Mouse (Mus musculus): ENCODE data around the gene Ppat.

Ppat gene

DNA sequence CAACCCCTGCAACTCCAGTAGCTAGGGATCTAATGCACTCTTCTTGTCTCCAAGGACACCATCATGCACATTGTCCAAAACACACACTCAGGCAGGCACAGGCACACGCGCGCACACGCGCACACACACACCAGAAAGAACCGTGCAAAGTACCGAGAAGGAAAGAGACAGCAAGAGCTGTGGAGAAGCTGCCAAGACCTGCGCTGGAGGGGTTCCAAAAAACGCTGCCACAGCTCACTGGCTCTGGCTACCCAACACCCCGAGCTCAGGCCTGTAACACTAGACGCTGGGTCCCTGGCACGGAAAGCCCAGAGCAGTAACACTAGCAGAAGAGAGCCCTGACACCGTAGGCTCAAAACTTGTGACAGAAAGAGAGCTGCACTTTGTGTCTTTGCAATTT, 27.9 kb downstream of the Ppat start:
- no peak for TF ChIP-seq GATA4 (IDR thresholded peaks at IDR 0.05; ENCODE audit: insufficient replicate concordance, low read length)

DNA sequence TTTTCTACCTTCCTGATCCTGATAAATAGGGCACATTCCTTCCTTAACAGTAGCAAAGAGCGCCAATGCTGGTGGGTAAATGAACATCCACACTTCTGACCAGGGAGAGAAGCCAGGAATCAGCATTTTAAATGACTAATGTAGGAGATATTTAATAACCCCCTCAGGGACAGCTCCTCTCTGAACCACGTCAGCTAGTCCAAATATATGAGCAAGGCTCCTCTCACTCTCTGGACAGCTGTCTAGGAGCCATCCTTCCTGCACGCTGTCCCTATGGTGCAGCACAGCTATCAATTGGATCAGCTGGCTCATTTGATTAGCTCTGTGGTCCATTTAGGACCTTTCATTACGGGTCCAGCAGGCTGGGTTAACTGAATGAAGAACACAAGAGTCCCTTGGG, 28.5 kb downstream of the Ppat start:
- TF ChIP-seq GATA4 (IDR thresholded peaks at IDR 0.05; ENCODE audit: insufficient replicate concordance, low read length) = no peak

DNA sequence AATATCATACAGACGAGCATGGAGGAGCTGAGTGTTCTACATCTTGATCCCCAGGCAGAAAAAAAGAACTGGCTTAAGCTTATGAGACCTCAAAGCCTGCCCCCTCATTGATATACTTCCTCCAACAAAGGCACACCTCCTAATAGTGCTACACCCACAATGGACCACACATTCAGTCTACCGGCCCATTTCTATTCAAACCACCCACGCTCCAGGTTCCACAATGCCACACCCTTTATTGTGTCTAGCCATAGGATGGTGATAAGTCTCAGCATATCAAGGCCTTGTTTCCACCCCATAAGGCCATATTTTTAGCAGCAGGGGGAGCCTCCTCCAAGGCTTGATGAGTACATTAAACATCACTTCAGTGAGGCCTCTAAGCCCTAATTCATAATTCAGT, 40.6 kb downstream of the Ppat start:
- no peak for TF ChIP-seq GATA4 (IDR thresholded peaks at IDR 0.05; ENCODE audit: insufficient replicate concordance, low read length)

DNA sequence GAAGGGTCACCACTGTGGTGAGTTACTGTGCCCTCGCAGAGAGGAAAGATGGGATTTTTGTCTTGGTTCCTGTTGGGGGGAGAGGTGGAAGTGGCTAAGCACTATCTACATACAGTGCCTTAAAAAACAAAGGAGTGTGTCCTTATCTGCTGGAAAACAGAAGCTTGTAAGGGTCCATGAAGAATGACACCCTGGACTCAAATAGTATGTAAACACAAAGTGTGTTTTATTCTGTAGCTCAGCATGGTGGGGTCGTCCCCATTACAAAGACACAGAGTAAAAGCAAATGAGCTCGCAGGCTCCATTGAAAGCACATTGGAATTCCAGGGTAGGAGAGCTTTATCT, 45.3 kb downstream of the Ppat start:
- TF ChIP-seq GATA4 (IDR thresholded peaks at IDR 0.05; ENCODE audit: insufficient replicate concordance, low read length) = no peak

DNA sequence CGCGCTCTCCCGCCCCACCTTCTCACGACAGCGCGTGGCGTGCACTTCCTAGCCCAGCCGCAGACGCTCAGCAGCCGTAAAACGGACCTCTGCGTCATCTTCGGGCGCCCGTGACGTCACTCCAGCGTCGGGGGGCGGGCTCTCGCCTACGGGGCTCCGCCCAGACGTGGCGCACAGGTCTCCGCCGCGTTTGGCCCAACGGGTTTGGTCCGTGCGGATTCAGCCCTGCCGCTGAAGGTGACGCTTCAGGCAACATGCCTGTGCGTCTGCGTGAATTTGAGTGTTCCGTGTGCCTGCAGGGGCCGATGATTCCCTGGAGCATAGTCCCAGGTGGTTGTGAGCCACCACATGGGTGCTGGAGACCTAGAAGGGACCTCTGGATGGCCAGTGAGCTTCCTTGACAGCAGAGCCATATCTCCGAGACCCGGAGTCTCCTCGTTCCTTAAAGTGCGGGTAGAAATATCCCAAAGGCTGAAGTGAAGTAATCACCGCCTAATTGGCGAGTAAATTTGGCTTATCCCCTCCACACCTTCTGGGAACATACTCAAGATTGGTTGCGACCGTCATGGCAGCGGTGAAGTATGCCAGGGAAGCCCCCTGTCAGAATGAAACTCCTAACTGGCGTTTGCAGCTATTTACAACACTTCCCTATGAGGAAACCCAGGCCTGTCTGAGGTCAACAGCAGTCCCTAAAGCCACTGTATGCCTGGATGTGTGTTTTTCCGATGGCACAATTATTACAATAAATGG, 45.8 kb downstream of the Ppat start, which contains the start of gene Aasdh:
Gene Aasdh (minus strand): TSS at position 110 of the 750 bp plus-strand sequence.
- TF ChIP-seq GATA4 (IDR thresholded peaks at IDR 0.05; ENCODE audit: insufficient replicate concordance, low read length) = no peak

DNA sequence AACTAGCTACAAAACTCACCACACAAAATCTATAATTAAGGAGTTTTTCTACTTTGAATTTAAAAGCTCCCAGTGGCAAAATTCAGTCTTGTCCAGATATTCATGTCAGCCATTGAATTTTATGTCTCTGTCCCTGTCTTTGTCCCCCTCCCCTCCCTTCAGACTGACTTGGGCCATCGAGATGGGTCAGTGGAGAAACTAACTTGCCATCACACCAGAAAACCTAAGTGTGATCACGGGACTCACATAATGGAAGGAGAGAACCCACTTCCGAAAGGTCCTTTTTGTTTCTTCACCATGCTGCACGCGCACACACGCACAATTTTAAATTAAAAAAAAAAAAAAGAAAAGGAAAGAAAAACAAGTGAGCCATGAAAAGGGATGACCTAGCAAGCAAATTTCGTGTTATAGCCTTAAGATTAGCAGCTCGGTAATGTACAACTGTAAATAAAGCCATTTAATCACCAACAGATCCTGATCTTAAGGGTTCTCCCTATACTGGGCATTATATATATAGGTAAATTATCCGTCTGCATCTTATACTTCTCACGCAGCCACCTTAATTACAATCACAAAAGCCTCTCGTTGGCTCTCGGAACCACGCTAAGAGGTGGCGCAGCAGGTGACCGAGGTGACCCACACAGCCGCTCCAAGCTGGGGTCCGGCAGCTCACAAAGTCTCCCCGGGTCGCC, 46.5 kb downstream of the Ppat start:
- TF ChIP-seq GATA4 (IDR thresholded peaks at IDR 0.05; ENCODE audit: insufficient replicate concordance, low read length) = no peak

DNA sequence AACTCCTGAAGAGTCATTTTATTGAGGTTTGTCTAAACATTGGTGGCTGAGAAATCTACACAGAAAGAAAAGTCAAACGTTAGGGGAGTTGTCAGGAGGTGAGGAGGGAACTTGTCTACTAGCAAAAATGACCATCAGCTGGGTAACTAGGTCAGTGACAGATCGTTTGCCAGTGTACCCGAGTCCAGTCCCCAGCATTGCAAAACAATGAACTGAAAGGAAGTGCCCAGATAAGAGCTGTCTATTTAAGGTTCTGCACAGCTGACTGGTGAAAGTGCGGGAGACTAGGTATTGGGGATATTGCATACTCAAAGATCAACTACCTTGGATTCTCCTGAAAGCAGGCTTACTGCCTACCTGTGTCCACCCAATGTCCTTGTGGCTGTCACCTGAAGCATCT, 49.2 kb downstream of the Ppat start:
- TF ChIP-seq GATA4 (IDR thresholded peaks at IDR 0.05; ENCODE audit: insufficient replicate concordance, low read length) = peak; percentile 59; the same call in 1 of the 2 replicates

DNA sequence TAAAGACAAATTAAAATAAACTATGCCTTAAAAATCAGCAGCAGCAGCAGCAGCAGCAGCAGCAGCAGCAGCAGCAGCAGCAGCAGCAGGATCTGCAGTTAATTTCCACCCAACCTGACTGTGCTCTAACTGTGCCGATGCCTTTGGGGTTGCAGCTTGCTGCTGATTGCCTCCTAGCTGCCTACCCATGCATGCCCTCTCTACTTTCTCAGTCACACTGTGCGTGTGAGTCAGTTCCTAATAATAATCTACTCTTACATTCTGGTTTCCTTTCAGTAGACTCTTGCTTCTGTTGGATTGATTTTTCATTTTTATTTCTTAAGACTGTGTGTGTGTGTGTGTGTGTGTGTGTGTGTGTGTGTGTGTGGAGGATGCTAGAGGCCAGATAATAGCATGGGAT, 58.3 kb downstream of the Ppat start:
- no peak for TF ChIP-seq GATA4 (IDR thresholded peaks at IDR 0.05; ENCODE audit: insufficient replicate concordance, low read length)

DNA sequence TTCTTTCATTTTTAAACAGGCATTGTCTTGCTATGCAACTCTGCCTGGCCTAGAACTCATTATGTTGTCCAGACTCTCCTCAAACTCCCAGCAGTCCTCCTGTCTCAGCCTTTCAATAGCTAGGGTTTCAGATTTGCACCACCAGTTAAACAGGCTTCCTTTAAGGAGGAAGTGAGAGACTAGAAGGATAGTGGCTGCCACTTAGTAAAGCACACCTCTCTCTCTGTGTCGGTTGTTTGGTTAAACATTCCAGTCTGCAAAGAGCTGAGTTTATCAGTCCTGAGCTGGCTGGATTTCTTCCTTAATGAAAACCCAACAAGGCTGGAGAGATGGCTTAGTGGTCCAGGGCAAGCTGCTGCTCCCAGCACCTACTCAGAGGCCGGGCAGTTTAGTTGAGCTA, 58.8 kb downstream of the Ppat start:
- TF ChIP-seq GATA4 (IDR thresholded peaks at IDR 0.05; ENCODE audit: insufficient replicate concordance, low read length) = no peak

DNA sequence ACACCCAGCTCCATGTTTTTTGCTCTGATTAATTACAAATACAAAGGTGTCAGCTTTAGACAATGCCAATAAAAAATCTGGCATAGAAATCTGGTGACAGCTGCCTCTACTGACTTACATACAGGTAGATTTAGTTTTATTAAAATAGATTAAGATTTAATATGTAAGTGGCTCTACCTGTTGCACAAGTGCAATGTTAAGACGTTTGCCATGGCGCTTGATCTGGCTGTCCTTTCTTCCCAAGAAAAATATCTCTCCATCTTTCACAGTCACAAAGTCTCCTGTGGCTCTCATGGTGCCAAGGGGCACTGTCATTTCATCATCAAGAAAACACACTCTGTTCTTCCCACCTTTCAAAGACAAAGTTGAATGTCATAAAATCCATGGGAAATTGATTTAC, 64.4 kb downstream of the Ppat start:
- TF ChIP-seq GATA4 (IDR thresholded peaks at IDR 0.05; ENCODE audit: insufficient replicate concordance, low read length) = no peak

DNA sequence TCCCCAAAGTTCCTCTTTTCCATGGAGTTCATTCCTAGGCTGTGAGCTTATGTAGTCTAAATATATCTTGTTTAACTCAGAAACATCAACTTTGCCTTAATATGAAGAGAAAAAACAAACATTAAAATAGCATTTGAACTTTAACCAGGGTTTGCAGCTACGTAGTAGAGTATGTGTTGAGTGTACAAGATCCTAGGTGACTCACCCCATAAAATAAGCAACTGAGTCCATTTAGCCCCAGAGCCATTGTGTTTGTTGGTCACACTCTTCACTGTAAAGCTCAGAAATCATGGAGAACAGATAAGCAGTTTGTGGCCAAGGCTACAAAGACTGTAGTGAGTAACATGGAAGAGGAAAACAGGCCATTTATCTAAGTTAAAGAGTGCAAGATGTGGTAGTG, 67.3 kb downstream of the Ppat start:
- TF ChIP-seq GATA4 (IDR thresholded peaks at IDR 0.05; ENCODE audit: insufficient replicate concordance, low read length) = no peak

DNA sequence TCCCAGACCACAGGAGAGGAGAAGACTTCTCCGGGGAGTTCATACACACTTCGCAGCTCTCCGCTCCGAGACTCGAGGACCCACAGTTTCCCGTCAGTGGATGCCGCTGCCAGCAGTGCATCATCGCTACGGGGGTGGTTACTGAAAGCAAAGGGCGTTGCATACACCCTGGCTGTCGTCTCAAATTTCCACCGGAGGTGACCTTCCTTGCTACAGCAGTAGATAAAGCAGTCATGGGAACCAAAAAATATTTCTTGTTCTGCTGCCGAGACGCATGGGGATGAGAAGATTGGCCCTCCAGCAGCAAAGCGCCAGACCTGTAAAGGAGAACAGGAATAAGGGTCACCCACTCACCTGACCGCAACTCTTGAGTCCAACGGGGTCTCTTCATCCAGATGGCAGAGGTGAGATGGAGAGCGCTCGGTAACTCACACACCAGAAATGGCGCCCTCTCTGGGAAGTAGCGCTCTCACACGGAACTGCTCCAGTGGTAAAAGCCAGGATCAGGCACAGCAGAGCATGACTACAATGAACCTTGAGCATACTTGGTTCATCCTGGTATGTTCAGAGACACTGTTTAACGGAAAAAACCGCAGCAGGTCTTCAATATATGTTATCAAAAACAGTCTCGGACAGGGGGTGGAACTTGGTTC, 75.1 kb downstream of the Ppat start:
- no peak for TF ChIP-seq GATA4 (IDR thresholded peaks at IDR 0.05; ENCODE audit: insufficient replicate concordance, low read length)

DNA sequence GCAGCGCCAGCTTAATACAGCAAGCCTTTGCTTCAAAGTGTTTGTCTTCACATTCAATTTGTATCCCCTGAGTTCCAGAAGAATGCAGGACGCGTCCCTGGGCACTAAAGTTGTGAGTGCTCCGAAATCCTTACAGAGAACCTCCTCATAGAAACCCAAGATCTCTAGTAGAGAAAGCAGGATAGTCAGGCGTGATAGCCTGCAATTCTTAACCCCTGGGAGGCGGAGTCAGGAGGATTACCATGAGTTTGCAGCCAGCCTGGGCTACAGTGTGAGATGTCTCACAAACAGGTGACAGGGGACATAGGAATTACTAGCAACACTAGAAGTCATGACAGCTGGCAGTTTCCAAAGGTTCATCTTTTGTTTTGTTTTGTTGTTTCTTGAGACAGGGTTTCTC, 81.8 kb downstream of the Ppat start:
- TF ChIP-seq GATA4 (IDR thresholded peaks at IDR 0.05; ENCODE audit: insufficient replicate concordance, low read length) = no peak

DNA sequence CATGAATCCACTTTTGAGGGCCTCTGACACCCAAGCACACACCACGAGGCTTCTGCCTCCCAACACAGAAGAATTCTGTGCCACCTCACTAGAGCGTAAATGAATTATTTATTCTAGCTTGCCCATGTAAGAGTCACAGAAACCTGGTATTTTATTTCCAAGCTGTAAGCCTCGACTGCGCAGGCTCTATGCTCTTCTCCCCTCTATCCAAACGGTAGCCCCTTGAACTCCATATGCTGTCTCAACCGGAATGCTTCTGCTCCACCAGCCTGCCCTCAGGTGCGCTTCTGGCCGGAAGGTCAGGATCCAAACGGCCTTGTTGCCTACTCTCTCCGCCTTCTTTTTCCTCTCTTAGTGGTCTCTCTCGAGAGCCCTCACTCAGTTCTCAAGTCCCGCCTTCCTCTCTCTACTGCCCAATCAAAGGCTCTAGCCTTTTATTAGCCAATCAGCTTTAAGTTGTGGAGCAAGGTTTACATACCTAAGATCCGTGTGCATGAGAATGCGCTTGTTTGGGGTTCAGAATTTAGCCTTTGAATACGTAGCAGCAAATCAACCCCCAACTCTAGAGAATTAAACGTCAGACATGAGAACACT, 82.6 kb downstream of the Ppat start:
- TF ChIP-seq GATA4 (IDR thresholded peaks at IDR 0.05; ENCODE audit: insufficient replicate concordance, low read length) = no peak

DNA sequence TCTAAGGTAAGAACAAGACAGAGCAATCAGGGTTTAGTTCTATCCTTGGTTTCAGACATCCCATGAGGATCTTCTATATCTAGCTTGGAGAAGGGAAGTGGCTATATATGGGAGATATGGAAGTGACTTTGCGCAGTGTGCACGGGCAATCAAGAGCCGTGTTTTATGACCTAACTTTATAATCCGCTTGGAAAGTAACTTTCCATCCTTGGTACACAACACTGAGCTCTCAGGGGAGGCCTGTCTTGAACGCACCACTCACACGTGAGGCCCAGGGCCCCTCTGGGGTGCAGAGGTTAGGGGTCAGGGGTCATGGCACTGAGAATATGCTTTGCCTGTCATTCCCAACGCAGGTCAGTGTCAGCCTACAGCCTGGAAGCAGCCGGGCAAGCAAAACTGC, 84.6 kb downstream of the Ppat start:
- no peak for TF ChIP-seq GATA4 (IDR thresholded peaks at IDR 0.05; ENCODE audit: insufficient replicate concordance, low read length)
